Mouse (Mus musculus) right cerebral cortex, adult 2 months (tissue): Measurements from ENCODE around the gene Cavin4.

Experiments
- DNase-seq, 2 experiments: peaks; one replicate each; pipeline ENCODE4 v3.0.0; 2021 to 2022; ENCODE audit warnings: low spot score in 2 of 2

Cavin4 gene

DNA sequence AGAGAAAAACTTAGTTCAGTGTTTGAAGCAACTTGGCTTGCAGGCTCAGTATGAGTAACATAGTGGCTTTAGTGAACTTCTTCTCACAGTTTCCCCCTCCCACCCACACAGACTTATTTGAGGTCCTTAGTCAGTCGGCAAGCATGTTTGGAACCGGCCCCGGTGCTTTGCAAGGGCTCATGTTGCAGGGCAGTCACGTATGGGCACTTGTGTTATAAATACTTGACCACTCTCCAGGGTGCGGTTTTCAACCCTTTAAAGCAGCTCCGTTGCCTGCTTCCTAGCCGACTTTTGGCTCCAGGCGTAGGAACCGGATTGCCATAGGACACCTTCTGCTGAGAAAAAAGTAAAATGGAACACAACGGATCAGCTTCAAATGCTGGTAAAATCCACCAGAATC is at the start of gene Cavin4:
TSS of gene Cavin4 (plus strand) at position 244 of the 400 bp plus-strand sequence.
- no peak for DNase-seq

GRCm38 (mm10) chr4:48615483-48615882 is 47.8 kb upstream of the Cavin4 start:
- DNase-seq: no peak

GRCm38 (mm10) chr4:48617201-48617600 is 46.1 kb upstream of the Cavin4 start:
- DNase-seq: no peak

DNA sequence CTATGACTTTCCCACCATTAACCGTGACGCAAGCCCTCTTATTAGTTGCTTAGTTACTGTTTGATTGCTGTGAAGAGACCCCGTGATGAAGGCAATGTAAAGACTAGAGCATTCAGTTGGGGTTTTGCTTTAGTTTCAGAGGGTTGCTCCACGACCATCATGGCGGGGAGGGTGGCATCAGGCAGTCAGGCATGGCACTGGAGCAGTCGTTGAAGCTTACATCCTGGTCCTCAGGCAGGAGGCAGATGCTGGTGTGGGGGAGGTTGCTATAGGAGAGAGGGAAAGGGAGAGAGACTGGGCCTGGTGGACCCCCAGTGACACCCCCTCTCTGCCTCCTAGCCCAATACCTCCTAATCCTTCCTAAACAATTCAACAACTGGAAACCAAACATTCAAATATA is 43.2 kb upstream of the Cavin4 start:
- no peak for DNase-seq

GRCm38 (mm10) chr4:48622246-48622645 is 41.1 kb upstream of the Cavin4 start:
- no peak for DNase-seq

GRCm38 (mm10) chr4:48622946-48623345 is 40.4 kb upstream of the Cavin4 start:
- no peak for DNase-seq

DNA sequence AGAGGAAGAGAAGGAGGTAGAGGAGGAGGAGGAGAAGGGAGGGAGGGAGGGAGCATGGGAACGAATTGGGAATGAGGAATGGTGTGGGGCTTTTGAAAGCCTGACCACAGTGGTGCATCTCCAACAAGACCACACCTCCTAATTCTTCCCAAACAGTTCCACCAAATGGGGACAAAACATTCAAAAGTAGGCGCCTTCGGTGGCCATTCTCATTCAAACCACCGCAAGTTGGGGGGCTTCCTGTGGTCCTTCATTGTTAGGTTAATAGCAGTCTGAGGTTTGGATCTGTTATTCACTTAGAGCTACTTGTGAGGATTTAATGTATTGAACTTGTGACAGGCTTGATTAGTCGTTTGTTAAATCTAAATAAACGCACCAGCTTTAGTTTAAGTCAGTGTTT is 38.4 kb upstream of the Cavin4 start:
- DNase-seq: no peak

DNA sequence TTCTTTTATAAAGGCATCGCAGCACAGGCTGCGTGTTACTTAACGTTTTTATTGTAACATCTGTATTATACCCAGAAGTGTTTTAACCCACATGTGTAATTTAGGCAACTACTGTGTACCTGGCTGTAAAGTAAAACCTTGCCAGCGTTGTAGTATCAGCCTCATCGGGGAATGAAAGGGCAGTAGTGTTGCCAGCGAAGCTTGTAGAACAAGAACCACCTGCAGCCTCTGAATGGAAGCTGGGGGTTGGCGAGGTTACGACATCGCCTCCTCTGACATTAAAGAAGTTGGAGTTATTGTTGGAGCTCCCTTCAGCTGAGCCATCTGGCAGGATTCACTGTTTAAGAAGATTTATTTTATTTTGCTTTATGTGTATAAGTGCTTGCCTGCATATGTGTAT is 37.5 kb upstream of the Cavin4 start:
- no peak for DNase-seq

DNA sequence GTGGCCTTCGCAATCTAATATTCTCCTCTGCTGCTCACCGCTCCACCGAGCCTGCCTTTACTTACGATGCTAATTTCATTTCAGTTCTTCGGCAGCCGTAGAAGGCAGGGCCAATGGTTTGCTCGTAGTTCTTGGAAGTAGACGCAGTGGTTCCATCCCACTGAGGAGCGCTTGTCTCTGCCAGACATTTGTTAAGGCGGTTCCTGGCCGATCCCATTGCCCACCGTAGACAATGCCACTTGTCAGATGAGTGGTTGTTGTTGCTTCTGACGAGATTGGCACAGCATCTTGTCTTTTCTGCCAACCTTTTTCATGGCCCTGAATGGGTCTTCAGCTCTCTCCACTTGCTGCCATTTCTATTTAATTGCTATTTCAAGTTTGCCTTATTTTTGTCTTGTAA is 33.9 kb upstream of the Cavin4 start:
- no peak for DNase-seq

GRCm38 (mm10) chr4:48633529-48633928 is 29.8 kb upstream of the Cavin4 start:
- no peak for DNase-seq

DNA sequence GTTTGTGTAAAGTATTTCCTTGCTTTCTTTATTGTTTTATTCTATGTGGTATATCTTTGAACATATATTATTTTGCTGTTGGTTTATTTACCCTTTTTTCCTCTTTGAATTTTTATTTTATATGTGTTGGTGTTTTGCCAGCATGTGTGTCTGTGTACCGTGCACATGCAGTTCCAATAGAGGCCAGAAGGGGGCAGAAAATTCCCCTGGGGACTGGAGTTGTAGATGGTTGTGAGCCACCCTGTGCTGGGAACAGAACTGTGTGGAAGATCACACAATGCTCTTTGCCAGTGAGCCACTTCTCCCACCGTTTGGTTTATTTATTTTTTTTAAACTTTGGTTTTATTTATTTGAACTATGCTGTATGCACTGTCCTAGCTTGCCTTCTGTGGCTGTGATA is 29.3 kb upstream of the Cavin4 start:
- no peak for DNase-seq

DNA sequence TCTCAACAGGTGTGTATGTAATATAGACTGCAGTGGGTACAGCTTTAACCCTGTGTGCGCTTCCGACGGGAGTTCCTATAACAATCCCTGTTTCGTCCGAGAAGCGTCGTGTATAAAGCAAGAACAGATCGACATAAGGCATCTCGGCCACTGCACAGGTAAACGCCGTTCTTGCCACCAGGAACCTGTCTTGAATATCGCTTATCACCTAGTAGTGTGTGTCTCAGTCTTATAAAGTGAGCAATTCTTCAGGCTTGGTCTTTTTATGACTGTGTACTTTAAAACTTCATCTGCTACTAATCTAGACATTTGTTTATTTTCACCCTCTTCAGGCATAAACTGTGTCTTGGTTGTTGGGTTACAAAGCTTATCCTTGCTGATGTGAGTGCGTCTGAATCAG is 26.5 kb upstream of the Cavin4 start:
- no peak for DNase-seq

- DNase-seq: no peak
Measured at GRCm38 (mm10) chr4:48638132-48638531, 25.2 kb upstream of the Cavin4 start.

DNA sequence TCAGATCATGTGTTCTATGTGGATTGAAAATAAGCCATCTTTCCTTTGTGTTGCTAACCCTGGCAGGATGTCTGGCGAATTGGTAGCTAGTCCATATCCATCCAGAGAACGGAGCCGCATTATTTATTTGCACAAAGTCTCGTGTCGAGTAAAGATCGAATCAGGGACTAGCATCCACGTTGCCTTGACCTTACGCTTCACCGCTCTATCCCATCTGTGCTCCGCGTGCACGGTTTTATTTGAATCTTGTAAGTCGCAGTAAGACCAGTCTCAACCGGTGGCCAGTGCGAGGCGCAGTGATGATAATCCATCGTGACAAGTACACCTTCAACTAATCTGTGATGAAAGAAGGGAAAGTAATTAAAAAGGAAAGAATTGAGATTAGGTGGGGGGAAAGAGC is 23.8 kb upstream of the Cavin4 start:
- no peak for DNase-seq

GRCm38 (mm10) chr4:48643801-48644200 is 19.5 kb upstream of the Cavin4 start:
- no peak for DNase-seq

GRCm38 (mm10) chr4:48646143-48646542 is 17.2 kb upstream of the Cavin4 start:
- no peak for DNase-seq

- no peak for DNase-seq
Measured at GRCm38 (mm10) chr4:48650617-48651360, 12.5 kb upstream of the Cavin4 start.

DNA sequence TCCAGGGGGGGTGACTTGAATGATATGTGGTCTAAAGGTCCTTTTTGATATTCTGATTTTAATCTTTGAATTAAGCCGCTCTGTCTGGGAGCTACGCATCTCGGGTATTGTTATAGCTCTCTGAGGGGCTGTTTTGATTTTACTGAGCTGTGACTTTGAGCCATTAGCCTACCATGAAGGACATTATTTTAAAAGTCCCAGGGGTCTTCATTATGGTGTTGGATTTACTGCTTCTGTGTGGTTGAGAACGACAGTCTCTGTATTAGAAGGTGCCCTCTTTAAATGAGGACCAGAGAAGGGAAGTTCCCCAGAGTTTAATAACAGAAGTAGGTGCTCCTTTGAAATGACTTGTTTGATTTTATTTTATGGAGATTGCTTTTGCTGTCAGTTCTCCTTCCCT is 9.2 kb upstream of the Cavin4 start:
- DNase-seq: no peak

DNA sequence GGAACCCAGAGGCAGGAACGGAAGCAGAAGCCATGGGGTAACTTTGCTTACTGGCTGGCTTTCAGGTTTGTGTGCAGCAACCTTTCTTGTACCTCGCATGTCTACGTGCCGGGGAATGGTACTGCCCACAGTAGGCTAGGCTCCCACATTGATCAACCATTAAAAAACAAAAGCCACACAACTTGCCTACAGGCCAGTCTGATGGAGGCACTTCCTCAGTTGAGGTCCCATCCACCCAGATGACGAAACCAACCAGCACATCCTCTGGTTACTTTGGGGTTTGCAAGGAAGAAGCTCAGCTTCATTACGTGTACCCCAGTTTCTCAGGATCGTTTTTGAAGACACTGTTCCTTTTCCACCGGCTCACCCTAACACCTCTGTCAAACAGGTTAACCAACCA is 6.8 kb upstream of the Cavin4 start:
- DNase-seq: no peak

DNA sequence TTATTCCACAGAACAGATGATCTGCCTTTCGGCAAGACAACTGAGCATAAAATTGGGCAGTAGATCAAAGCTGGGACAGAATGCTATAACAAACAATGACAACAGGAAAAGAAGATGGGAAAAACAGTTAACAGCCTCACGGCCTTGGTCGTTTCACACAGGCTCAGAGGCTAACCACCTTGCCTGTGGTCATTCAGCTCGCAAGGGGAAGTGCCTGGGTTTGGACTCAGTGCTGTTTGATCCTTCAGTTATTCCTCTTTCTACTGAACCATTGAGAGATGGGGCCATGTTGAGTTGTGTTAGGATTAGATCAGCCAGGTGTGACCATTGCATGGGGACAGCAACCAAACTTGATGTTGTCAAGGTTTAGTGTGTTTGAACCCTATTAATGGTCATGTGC is 3.2 kb upstream of the Cavin4 start:
- DNase-seq: no peak

DNA sequence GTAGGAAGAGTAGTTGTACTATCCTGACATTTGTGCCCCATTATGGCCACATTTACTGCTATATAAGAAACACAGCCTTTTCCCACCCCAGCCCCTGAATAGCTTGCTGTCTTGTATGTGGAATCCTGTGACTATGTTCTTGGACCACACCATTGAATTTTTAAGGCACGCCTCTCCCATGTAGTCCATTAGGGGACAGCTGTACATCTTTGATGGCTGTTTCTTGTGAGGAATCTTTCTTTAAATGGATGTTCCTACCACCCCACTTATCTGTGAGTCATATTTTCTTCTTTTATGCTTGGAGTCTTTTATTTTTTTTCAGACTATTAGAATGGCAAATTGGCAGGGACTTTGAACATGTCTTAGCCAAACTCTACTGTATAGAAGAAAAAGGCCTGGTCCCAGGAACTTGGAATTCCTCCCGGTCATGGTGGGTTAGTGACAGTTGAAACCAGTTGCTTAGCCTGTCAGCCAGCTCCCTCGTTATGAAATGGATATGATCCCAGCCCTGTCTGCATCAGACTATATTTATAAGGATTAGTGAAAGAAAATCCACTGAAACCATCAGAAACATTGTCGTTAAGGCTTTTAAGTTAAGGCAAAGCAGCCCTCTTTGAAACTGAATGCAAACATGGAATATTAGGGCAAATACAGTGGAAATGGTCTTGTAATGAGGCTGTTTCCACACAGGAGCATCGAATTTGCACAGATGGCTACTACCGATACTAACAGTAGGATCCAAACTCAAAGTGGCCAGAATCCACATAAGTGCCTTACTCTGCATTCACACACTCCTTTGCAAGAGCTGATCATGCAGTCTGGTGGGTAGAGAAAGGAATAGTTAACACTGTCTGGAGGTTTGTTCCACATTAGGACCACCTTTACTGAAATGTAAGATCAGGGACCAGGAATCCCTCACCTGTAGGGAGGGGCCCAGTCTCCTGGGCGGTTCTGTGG is 2.4 kb upstream of the Cavin4 start:
- no peak for DNase-seq

DNA sequence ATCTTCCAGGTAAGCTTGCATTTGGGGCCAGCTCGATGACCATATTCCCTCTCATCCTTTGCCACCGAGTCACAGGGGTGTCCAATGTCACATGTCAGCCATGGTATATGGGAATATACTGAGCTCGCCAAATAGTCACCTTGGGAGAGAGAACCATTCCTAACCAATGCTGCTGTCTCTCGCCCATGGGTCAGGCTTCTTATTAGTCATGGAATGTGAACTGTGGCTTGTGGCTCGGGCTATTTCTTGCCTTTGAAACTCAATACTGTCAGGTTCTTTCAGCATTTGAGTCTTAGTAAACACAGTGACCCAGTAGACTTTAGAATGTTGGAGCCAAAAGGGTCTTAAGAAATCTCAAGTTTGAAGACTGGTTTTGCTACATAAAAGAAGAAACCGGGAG is 707 bp downstream of the Cavin4 start:
- DNase-seq: no peak

- no peak for DNase-seq
Measured at GRCm38 (mm10) chr4:48667279-48667678, 4.0 kb downstream of the Cavin4 start.
